Mouse (Mus musculus) c-Kit-positive CD71-positive TER-119-positive erythroid progenitor cells, embryonic 14.5 days (primary cell): ENCODE results near the gene Ccno.
"Not testable (repeated sequence)": the region's sequence is repeated elsewhere in the genome, so short reads cannot be mapped to it uniquely, and the experiment has no call there.

Source experiments
- DNase-seq: peaks from one replicate; pipeline ENCODE4 v3.0.0-alpha.2; 2013; ENCODE audit warnings: low spot score

The Ccno gene

DNA sequence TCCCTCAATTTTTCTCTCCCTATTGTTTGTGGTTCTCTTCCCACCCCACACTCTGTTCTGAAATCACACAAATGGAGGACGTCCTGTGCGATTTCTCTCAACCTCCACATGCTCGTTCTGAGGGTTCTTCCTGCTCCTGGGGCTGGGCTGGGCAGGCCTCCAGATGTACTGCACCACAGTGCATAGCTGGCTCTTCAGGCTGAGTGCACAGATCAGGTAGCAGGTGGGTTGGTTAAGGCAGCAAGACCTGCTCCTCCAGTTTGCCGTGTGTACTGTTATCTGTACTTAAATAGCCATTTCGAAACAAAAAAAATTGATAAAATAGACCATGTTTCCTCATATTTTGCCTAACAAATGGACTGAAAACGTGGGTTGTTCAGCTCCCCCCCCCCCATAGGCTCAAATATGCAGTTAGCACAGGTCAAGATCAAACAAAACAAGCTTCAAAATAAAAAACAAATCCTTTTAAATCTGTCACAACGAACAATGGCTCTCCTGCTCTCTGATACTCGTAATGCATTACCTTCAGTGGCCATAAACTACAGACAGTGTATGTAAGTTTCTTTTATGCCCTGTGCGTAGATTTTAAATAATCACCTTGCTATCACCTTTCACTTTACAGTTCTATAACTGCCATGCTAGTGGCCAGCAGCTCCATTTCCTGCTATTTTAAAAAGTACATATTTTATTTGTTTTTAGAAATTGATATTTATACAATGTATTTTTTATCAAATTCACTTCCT is 13.1 kb downstream of the Ccno start:
- DNase-seq = no peak

DNA sequence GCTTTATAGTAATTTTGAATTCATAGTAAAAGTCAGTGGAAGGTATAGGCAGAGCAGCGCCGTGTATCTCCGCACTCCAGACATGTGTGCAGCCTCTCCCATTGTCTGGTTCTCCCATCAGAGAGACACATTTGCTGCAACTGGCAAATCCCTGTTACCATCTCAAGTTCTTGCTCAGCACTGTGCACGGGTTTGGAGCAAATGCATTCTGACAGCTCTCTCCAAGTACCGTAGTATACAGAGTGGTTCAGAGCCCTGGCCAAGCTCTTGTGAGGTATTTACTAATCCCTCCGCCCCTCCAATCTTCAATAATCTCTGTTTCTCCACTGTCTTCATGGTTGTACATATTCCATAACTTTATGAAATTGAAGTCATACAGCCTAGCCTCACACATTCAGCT is 25.1 kb downstream of the Ccno start:
- DNase-seq = no peak

DNA sequence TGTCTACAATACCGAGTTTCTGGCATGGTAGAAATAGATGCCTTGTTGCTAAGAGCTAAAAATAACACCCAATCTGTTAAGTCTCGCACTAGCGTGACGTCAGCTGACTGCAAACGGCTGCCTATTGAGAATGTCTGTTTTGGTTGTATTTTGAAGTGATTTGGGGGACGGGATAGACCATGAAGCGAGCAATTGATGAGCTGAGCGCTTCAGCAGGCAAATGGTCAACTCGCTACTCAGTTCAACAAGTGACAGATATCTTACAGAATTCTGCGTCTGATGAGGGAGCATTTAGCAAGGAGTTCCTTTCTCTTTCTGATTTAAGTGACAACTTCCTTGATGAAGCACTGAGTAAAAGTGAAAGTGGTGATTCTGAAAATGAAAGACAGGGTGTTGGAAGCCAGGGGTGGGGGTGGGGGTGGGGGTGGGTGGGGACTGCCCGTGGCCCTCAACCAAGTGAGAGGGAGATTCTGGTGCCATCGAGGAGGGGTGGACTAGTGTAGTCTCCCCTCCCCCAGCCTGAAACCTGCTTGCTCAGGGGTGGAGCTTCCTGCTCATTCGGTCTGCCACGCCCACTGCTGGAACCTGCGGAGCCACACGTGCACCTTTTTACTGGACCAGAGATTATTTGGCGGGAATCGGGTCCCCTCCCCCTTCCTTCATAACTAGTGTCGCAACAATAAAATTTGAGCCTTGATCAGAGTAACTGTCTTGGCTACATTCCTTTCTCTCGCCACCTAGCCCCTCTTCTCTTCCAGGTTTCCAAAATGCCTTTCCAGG is 25.8 kb downstream of the Ccno start:
- DNase-seq = not testable (repeated sequence)

DNA sequence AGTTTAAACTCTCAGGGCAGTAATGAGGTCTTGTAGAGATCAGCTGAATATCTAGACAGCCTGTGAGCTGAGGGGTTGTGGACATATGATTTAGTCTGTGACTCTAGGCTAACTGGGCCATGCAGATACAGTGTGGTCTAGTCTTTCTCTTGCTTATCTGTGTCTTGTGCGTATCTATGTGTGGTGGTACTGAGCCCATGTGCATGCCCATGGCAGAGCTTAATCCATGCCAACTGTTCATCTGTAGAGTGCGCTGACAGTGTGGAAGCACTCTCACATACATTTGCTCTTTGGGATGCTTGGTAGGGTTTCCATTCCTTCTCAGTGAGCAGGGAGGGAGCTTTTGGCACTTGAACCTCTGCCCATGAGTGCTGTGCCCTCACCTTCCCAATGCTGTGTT is 33.9 kb downstream of the Ccno start:
- DNase-seq = no peak

DNA sequence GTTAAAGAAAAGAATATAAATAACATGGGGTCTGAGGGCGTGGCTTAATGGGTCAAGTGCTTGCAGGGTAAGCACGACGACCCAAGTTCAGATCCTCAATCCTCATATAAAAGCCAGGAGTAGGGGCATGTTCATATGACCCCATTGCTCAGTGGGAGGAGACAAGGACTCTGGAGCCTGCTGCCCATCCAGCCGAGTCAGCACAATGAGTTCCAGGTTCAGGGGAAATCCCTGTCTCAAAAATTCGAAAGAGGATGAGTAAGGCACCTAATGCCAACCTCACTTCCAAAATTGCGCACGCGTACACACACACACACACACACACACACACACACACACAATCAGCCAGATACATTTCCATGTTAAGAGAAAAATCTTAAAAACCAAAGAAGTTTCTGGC is 34.9 kb downstream of the Ccno start:
- DNase-seq = no peak

DNA sequence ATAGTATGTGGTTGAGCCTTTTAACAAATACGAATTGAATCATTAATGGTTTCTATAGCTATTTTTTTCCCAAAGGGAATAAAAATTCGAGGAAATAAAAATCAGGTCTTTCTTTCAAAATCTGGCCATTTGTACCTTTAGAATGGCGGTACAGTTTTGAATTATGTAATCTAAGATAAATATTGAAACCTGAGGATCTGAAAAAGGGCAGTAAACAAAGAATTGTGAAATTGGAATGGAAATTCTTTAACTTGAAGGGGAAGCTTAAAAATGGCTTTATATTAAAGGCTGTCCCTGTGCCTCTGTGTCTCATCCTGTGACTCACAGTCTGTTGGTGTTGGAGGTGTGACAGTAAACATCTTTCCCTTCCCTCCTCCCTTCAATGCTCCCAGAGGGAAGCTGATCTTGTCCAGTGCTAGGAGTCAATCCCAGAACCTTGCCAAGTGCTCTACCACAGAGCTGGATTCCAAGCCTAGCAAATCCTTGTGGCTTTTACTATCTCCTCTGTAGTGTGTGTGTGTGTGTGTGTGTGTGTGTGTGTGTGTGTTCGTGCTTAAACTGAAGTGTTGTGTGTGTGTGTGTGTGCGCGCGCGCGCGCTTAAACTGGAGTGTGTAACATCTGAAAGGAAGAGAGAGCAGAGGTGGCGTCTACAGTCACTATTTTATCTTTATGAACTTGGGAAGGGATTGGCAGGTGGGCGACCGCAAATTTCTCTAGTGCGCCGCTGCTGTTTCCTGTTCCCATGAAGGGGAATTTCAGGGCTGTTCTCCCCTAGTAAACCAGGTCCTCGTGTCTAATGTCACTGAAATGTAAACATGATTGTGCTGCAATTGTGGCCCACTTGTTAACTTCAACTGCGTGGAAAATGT is 35.9 kb downstream of the Ccno start:
- DNase-seq = no peak

DNA sequence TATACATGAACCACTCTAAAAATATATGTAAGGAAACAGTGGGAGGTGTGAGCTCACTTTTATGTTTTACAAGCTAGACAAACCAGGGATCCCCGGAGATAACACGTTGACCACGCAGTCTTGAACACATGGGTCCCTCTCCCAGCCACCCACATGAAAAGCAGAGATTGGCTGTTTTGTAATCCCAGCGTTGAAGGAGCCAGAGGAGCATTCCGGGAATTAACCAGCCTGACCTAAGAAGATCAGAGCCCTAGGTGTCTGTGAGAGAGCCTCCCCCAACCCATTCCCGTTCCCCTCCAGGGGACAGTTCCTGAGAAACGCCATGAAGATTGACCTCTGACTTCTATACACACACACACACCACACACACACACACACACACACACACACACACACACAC is 43.7 kb downstream of the Ccno start:
- DNase-seq = no peak

DNA sequence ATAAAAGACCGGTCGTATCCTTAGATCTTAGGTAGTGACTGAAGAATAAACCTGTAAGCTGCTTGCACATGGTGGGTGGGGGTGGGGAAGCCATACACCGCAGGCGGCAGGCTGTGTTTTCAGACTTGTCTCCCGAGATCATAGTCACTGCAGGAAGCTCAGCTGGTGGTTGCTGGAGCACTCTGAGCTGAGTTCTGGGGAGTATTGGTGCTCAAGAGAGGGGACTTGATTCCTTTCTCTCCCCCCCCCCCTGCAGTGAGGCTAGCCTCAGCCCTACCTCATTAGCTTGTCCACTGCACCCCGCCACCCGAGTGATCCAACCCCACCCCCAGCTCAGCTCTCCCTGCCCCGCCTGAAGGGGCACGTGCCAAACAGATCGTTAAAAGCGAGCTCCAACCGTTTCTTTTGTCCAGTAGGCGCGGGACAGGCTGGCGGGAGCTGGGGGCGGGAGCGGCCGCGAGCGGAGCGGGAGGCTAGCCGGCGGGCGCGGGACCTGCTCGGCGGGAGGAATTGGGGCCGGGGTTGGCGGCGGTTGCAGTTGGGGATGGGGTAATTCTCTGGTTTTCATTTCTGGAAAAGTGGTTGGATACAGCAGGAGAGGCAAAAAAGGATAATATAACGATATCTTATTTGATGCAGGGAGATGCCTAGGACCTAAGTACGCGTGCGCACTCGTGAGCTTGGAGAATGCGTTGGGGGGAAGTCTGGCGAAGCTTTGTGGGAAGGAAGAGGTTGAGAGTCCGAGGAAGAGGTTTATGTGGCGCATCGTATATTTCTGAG is 44.4 kb downstream of the Ccno start:
- DNase-seq = no peak

DNA sequence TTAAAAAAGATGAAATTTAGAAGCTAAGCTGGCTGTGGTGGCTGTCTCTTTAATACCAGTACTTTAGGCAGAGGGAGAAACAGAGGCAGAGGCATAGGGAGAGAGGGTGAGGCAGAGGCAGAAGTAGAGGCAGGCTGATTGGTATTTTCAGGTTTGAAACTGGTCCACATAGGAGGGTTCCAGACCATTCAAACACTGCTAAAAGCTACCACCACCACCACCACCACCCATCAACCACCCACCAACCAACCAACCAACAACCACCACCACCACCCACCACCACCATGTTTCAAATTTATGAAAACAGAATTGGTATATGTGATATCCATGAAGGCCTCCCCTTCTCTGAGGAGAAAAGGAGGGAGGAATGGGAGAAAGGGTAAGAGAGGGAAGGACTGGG is 45.2 kb downstream of the Ccno start:
- DNase-seq = no peak

DNA sequence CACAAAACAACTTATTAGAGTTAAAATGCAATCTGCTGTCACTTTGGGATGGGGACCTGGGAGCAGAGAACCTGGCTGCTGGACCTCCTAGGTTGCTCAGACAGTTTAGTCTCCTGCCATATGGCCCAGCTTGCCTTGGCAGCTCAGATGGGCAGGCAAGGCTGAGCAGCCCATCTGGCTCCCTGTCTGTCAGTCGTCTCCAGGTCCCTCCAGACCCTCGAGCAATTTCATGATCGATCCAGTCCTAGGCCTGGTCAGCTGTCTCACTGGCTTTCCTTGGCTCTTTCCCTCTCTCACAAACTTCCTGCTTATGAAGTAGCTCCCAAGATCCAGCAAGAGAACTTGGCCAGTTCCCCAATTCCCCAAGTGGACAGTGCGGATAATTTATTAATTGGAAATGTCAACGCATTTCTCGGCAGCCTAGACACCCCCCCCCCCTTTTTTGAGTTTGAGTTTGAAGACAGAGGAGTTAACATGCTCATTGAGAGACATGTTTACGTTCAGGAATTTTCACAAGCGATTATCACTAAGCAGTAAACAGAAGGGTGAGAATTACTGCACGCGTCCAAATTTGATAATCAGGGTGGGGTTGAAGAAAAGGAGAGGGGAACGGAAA is 46.8 kb downstream of the Ccno start:
- DNase-seq = no peak

DNA sequence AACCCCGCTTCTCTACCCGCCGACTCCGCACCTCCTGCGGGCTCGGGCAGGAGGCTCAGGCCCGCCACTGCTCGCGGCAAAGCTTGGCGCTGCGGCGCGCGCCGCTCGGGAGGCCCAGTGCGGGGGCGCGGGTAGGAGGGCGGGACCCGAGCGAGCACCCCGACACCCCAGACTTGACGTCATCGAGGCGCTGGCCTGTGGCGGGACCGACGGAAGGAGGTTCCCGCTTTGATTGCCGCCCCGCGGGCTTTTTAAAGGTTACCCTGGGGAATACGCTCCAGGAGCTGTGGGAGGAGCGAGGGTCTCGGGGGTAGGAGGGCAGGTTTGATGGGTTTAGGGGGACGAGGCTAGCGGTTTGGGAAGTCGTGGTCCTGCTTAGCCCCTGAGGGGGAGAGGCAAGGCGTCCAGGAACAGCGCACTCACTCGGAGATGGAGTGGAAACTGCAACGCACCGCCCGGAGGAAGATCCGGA is 47.4 kb downstream of the Ccno start, which contains the start of gene Cdc20b:
Gene Cdc20b, plus strand, starts transcription at position 162 of the 472 bp plus-strand sequence.
- DNase-seq = peak; percentile 68

DNA sequence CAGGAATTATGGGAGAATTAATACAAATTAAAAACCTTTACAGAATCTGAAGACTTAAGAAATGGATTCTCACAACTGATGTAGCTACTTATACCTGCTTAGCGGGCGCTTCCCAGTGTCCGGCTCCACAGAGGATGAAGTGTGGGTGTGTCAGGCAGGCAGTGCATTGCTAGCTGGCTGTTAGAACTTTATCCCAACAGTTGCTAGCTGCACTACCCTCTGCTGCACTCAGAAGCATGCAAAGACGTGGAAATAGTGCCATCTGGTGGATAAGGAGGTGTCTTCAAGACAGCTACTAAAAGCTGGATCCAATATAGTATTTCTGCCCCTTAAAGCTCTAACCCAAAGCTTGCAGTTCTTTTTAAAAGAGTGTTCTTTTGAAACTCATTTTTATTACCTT is 48.2 kb downstream of the Ccno start:
- peak; percentile 82 for DNase-seq
